Mouse (Mus musculus): ENCODE data around the gene Cfap61.

DNA sequence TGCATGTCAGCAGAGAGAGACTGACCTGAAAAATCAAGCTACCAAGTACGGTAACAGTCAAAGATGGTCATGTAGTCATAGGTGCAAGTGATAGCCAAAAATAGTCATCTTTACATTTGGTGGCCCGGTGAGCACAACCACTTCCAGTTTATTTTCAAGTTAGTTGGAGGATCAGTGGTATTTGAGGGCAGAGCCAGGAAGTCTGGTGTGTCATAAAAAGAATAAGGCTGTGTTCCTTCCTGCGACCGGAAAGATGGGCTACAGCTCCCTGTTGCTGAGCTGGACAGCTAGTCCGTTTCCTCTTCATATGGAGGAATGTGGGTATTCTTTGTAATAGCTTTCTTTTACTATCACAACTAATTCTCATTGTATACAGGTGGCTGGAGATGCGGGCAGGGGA is 181.7 kb downstream of the Cfap61 start:
- no peak for TF ChIP-seq CTCF (IDR thresholded peaks at IDR 0.05; ENCODE audit: extremely low read depth, insufficient read depth, low read length)
- TF ChIP-seq POLR2A (IDR thresholded peaks at IDR 0.05; ENCODE audit: extremely low read depth, insufficient read depth, low read length), result no peak
